Mouse (Mus musculus) G1E (cell line): ENCODE results near the gene Surf2. TPM values are rescaled to one million over a fixed set of nuclear protein-coding genes. Genes with fewer than 3 reads are reported as not detected.

Source experiments
- ATAC-seq: 2 replicates; pipeline ENCODE4 v1.8.0; 2016; ENCODE audit warnings: mild to moderate bottlenecking; ENCODE audit not compliant: insufficient number of reproducible peaks, poor library complexity, low FRiP score, severe bottlenecking; ENCODE audit errors: extremely low read depth
- DNase-seq: peaks from one replicate; pipeline ENCODE4 v3.0.0; 2012; ENCODE audit warnings: low spot score
- H3K27me3 ChIP-seq: 2 replicates; pipeline ENCODE4 v1.6.1; 2012; ENCODE audit warnings: mild to moderate bottlenecking, low read length, inconsistent platforms; ENCODE audit not compliant: insufficient read depth
- H3K36me3 ChIP-seq: replicated peaks from 2 replicates; pipeline ENCODE3; 2012; ENCODE audit warnings: mild to moderate bottlenecking, inconsistent platforms
- H3K4me1 ChIP-seq: 2 replicates; pipeline ENCODE4 v1.6.1; 2012; ENCODE audit warnings: low read depth, low read length, inconsistent platforms, mixed read lengths; ENCODE audit not compliant: insufficient read depth
- H3K4me3 ChIP-seq: 2 replicates; pipeline ENCODE4 v1.5.1; 2012; ENCODE audit warnings: low read depth, mild to moderate bottlenecking, inconsistent platforms, low read length, moderate library complexity, mixed read lengths
- H3K9me3 ChIP-seq: replicated peaks from 2 replicates; pipeline ENCODE4 v1.6.1; 2012; ENCODE audit warnings: inconsistent platforms
- CTCF ChIP-seq: IDR thresholded peaks from 2 replicates; pipeline ENCODE4 v1.5.1; 2012; ENCODE audit warnings: low read depth, low read length, inconsistent platforms, mixed read lengths
- GATA1 ChIP-seq: IDR thresholded peaks from 2 replicates; pipeline ENCODE4 v1.6.1; 2012; ENCODE audit warnings: borderline replicate concordance, low read length, inconsistent platforms, mixed read lengths
- GATA2 ChIP-seq: IDR thresholded peaks from 2 replicates; pipeline ENCODE4 v1.6.1; 2012; ENCODE audit warnings: low read depth, low read length, inconsistent platforms, borderline replicate concordance
- POLR2AphosphoS5 ChIP-seq: IDR thresholded peaks from 2 replicates; pipeline ENCODE4 v1.6.1; 2012; ENCODE audit warnings: low read depth, low read length, inconsistent platforms; ENCODE audit not compliant: insufficient replicate concordance
- TAL1 ChIP-seq: conservative IDR thresholded peaks from 2 replicates; pipeline ENCODE4 v1.6.1; 2012; ENCODE audit warnings: low read depth, low read length, inconsistent platforms, mixed read lengths
- polyA plus RNA-seq: library from polyadenylated mRNA; stranded (reverse); fragments of >175 nt; gene quantifications from 2 replicates; pipeline ENCODE4 v1.2.3, GENCODE M21; 2012
- total RNA-seq, 2 experiments: library from RNA; stranded (forward) in 1 of 2; stranded (reverse) in 1 of 2; fragments of 200-1000 nt in 1 of 2; fragments of >200 nt in 1 of 2; fragmentation: Nextera tagmentation in 1 of 2; gene quantifications; 2 replicates each; pipeline ENCODE4 v1.2.3; 2014 to 2017

Gene Surf2
- total and polyA plus RNA-seq, 3 experiments = 11.1 to 81.8 (median 69.6) TPM

DNA sequence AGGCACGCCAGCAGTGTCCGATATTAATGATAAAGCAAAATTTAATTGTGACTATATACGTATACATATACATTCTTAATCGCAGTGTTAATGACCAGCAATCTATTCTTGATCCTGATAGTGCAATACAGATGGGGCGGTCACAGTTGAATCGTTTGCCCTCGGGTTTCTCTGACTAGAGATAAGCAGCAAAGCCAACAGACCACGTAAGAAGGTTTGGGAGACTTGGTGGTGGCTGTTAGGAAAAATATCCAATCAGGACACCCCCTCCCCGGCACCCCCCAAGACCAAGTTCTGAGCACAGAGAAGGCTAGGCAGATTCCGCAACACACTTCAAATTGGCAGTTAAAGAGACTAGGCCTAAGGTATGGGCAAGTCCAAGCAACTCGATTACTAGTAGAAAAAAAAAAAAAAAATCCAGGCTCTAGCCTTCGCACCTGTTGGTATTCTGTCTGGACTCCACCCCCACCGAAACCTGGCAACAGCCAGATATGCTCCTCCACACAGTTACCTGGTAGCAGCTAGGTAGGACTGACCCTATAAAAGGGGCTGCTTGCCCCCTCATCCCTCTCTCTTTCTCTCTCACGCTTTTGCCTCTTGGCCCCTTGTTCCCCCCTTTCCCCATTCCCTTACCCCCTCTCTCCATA lies 48.7 kb downstream of the Surf2 start:
- H3K36me3 ChIP-seq = peaks cover 32% of the 10 kb centered on the region
- TF ChIP-seq TAL1 = no peak
- no peak for TF ChIP-seq CTCF
- TF ChIP-seq GATA1 = no peak
- TF ChIP-seq POLR2AphosphoS5 = no peak
- TF ChIP-seq GATA2 = no peak
- peaks cover 2% of the 10 kb centered on the region for H3K27me3 ChIP-seq
- peaks cover 5% of the 10 kb centered on the region; the same call in 1 of the 2 replicates for H3K9me3 ChIP-seq
- H3K4me3 ChIP-seq = peak overlapping the region; percentile 78
- peaks cover 38% of the 10 kb centered on the region for H3K4me1 ChIP-seq
- ATAC-seq (no peak), DNase-seq (no peak)

DNA sequence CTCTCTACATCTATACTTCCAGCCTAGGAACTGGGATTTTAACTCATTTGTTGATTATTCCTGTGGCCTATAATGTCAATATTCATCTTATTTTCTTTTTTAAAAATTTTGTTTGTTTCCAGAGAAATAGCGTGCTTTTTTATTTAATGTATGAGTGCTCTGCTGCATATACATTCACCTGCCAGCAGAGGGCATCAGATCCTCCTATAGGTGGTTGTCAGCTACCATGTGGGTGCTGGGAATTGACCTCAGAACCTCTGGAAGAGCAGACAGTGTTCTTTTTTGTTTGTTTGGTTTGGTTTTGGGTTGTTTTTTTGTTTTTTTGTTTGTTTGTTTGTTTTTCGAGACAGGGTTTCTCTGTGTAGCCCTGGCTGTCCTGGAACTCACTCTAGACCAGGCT lies 51.1 kb downstream of the Surf2 start:
- no peak for TF ChIP-seq GATA1
- TF ChIP-seq POLR2AphosphoS5 = no peak
- TF ChIP-seq TAL1 = no peak
- no peak for TF ChIP-seq CTCF
- no peak for TF ChIP-seq GATA2
- Histone ChIP-seq H3K36me3 (peaks cover 7% of the 10 kb centered on the region), H3K9me3 (peaks cover 5% of the 10 kb centered on the region; the same call in 1 of the 2 replicates), H3K27me3 (peaks cover 21% of the 10 kb centered on the region), H3K4me3 (no peak overlapping the region), H3K4me1 (peaks cover 22% of the 10 kb centered on the region)
- ATAC-seq (no peak), DNase-seq (no peak)

Other genes with a start within 250 kb of the Surf2 start
- gene Lcn4, start 245.1 kb upstream of the Surf2 start, total RNA-seq (2014; fragmentation: Nextera tagmentation) = not detected in 2 replicates
- not detected in 2 replicates for gene Lcn4, start 245.1 kb upstream of the Surf2 start, total RNA-seq (2017)
- not detected in 2 replicates for gene Lcn4, start 245.1 kb upstream of the Surf2 start, polyA plus RNA-seq
- gene Abo, start 51.4 kb upstream of the Surf2 start, total RNA-seq (2014; fragmentation: Nextera tagmentation) = not detected in 2 replicates
- gene Abo, start 51.4 kb upstream of the Surf2 start, total RNA-seq (2017) = 0.05 TPM in 1 of 2 replicates, not detected in the other
- gene Abo, start 51.4 kb upstream of the Surf2 start, polyA plus RNA-seq = not detected in 2 replicates
- gene Surf6, start 13.5 kb upstream of the Surf2 start, total RNA-seq (2014; fragmentation: Nextera tagmentation) = 20.7 and 37.9 TPM in 2 replicates
- 33.9 and 34.8 TPM in 2 replicates for gene Surf6, start 13.5 kb upstream of the Surf2 start, total RNA-seq (2017)
- gene Surf6, start 13.5 kb upstream of the Surf2 start, polyA plus RNA-seq = 48.0 and 52.5 TPM in 2 replicates
- 10.8 and 18.4 TPM in 2 replicates for gene Med22, start 5.7 kb upstream of the Surf2 start, total RNA-seq (2014; fragmentation: Nextera tagmentation)
- gene Med22, start 5.7 kb upstream of the Surf2 start, total RNA-seq (2017) = 24.6 and 26.0 TPM in 2 replicates
- gene Med22, start 5.7 kb upstream of the Surf2 start, polyA plus RNA-seq = 75.9 and 83.9 TPM in 2 replicates
- 1,025 and 1,074 TPM in 2 replicates for gene Rpl7a, start 5.6 kb upstream of the Surf2 start, total RNA-seq (2014; fragmentation: Nextera tagmentation)
- 2,095 and 2,519 TPM in 2 replicates for gene Rpl7a, start 5.6 kb upstream of the Surf2 start, total RNA-seq (2017)
- gene Rpl7a, start 5.6 kb upstream of the Surf2 start, polyA plus RNA-seq = 4,098 and 5,305 TPM in 2 replicates
- 119 and 128 TPM in 2 replicates for gene Surf1, start 163 bp downstream of the Surf2 start, total RNA-seq (2014; fragmentation: Nextera tagmentation)
- 85.6 and 102 TPM in 2 replicates for gene Surf1, start 163 bp downstream of the Surf2 start, total RNA-seq (2017)
- gene Surf1, start 163 bp downstream of the Surf2 start, polyA plus RNA-seq = 25.5 and 38.1 TPM in 2 replicates
- gene Surf4, start 17.6 kb downstream of the Surf2 start, total RNA-seq (2014; fragmentation: Nextera tagmentation) = 88.0 and 97.9 TPM in 2 replicates
- gene Surf4, start 17.6 kb downstream of the Surf2 start, total RNA-seq (2017) = 72.9 and 74.6 TPM in 2 replicates
- gene Surf4, start 17.6 kb downstream of the Surf2 start, polyA plus RNA-seq = 75.3 and 80.7 TPM in 2 replicates
- gene Stkld1, start 17.7 kb downstream of the Surf2 start, total RNA-seq (2014; fragmentation: Nextera tagmentation) = not detected in 2 replicates
- gene Stkld1, start 17.7 kb downstream of the Surf2 start, total RNA-seq (2017) = 0.35 TPM in 1 of 2 replicates, not detected in the other
- 0.02 TPM in 1 of 2 replicates, not detected in the other for gene Stkld1, start 17.7 kb downstream of the Surf2 start, polyA plus RNA-seq
- gene Rexo4, start 48.0 kb downstream of the Surf2 start, total RNA-seq (2014; fragmentation: Nextera tagmentation) = 61.0 and 69.6 TPM in 2 replicates
- 108 and 115 TPM in 2 replicates for gene Rexo4, start 48.0 kb downstream of the Surf2 start, total RNA-seq (2017)
- 77.7 and 125 TPM in 2 replicates for gene Rexo4, start 48.0 kb downstream of the Surf2 start, polyA plus RNA-seq
- gene Adamts13, start 57.0 kb downstream of the Surf2 start, total RNA-seq (2014; fragmentation: Nextera tagmentation) = not detected in 2 replicates
- not detected in 2 replicates for gene Adamts13, start 57.0 kb downstream of the Surf2 start, total RNA-seq (2017)
- gene Adamts13, start 57.0 kb downstream of the Surf2 start, polyA plus RNA-seq = not detected in 2 replicates
- 13.8 and 20.8 TPM in 2 replicates for gene Cacfd1, start 93.6 kb downstream of the Surf2 start, total RNA-seq (2014; fragmentation: Nextera tagmentation)
- gene Cacfd1, start 93.6 kb downstream of the Surf2 start, total RNA-seq (2017) = 9.5 and 15.8 TPM in 2 replicates
- gene Cacfd1, start 93.6 kb downstream of the Surf2 start, polyA plus RNA-seq = 7.4 and 8.9 TPM in 2 replicates
- gene Slc2a6, start 111.6 kb downstream of the Surf2 start, total RNA-seq (2014; fragmentation: Nextera tagmentation) = not detected in 2 replicates
- gene Slc2a6, start 111.6 kb downstream of the Surf2 start, total RNA-seq (2017) = 0.16 and 0.17 TPM in 2 replicates
- not detected in 2 replicates for gene Slc2a6, start 111.6 kb downstream of the Surf2 start, polyA plus RNA-seq
- gene Mymk, start 155.8 kb downstream of the Surf2 start, total RNA-seq (2014; fragmentation: Nextera tagmentation) = not detected in 2 replicates
- 0.17 and 0.27 TPM in 2 replicates for gene Mymk, start 155.8 kb downstream of the Surf2 start, total RNA-seq (2017)
- gene Mymk, start 155.8 kb downstream of the Surf2 start, polyA plus RNA-seq = not detected in 2 replicates
- not detected in 2 replicates for gene Adamtsl2, start 163.0 kb downstream of the Surf2 start, total RNA-seq (2014; fragmentation: Nextera tagmentation)
- gene Adamtsl2, start 163.0 kb downstream of the Surf2 start, total RNA-seq (2017) = 0.06 and 0.11 TPM in 2 replicates
- gene Adamtsl2, start 163.0 kb downstream of the Surf2 start, polyA plus RNA-seq = not detected in 2 replicates
- gene Fam163b, start 226.1 kb downstream of the Surf2 start, total RNA-seq (2014; fragmentation: Nextera tagmentation) = not detected in 2 replicates
- gene Fam163b, start 226.1 kb downstream of the Surf2 start, total RNA-seq (2017) = 0.16 TPM in 1 of 2 replicates, not detected in the other
- not detected in 2 replicates for gene Fam163b, start 226.1 kb downstream of the Surf2 start, polyA plus RNA-seq
- not detected in 2 replicates for gene Dbh, start 248.9 kb downstream of the Surf2 start, total RNA-seq (2014; fragmentation: Nextera tagmentation)
- gene Dbh, start 248.9 kb downstream of the Surf2 start, total RNA-seq (2017) = 0.05 TPM in 1 of 2 replicates, not detected in the other
- not detected in 2 replicates for gene Dbh, start 248.9 kb downstream of the Surf2 start, polyA plus RNA-seq